Comparison of ENCODE assay signal across 8 mouse cellular contexts in the genomic region with DNA sequence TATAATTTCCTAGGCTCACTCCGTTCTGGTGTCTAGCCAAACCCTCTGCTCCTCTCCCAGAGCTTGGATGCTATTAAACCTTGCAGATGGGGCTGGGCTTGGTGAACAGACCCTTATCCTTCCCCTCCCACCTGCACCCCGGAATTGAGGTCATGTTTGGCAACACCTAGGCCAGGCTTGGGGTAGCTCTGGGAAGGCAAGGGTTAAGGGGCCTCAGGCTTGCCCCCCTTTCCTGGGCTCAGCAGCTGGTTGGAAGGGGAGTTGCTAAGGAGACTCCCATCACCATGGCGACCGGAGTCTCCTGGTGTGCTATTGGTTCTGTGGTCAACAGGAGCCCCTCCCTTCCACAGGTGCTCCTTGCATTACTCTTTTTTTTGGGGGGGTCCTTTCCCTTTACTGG. TPM values are rescaled to one million over a fixed set of nuclear protein-coding genes. Genes with fewer than 3 reads are reported as not detected.
DNase-seq lines count a peak whose midpoint lies in the region.

No protein-coding gene starts in this region.

- intact Hi-C loops in left cerebral cortex, postnatal 14 days (cut with DNase I): loop anchor here (5.0 kb wide), 1 partner anchor 36 kb away; no protein-coding TSS in a partner anchor

- peak; percentile 56 to 67 for DNase-seq in kidney, postnatal 4 days
- DNase-seq in kidney, postnatal 14 days: no peak
- DNase-seq in frontal cortex, adult 2 months (ENCODE audit: extremely low spot score in 1 of 2, low spot score in 1 of 2): peak; percentile 80 to 81
- DNase-seq in left cerebral cortex, postnatal 14 days (ENCODE audit: low spot score in 2 of 2): peak; percentile 80 to 92
- DNase-seq in retina, postnatal 1 day: peak; percentile 84
- no peak for DNase-seq in lung, adult 18-20 months
- no peak for DNase-seq in adrenal gland, adult (ENCODE audit: inconsistent age in 2 of 2, low spot score in 1 of 2)
- no peak for DNase-seq in ovary, postnatal 14 days (ENCODE audit: low spot score)

RNA-seq across cellular contexts. Expression of gene Pde4a, which starts 32.5 kb away (rescaled TPM):
- polyA plus RNA-seq in frontal cortex, adult 2 months (2012; rRNA removed): 95.2 and 96.2 TPM in 2 replicates
- total RNA-seq in left cerebral cortex, postnatal 14 days (2021): 10 to 100 TPM; 76.2 to 79.6 TPM

RNA-seq across cellular contexts. Expression of gene Keap1, which starts 41.2 kb away (rescaled TPM):
- polyA plus RNA-seq in frontal cortex, adult 2 months (2012; rRNA removed): 58.3 and 59.6 TPM in 2 replicates
- total RNA-seq in left cerebral cortex, postnatal 14 days (2021): 10 to 100 TPM; 47.2 to 50.5 TPM

RNA-seq across cellular contexts. Expression of gene Cdc37, which starts 48.2 kb away (rescaled TPM):
- 175 and 217 TPM in 2 replicates for polyA plus RNA-seq in frontal cortex, adult 2 months (2012; rRNA removed)
- total RNA-seq in left cerebral cortex, postnatal 14 days (2021): 100 to 1,000 TPM; 128 to 131 TPM

RNA-seq across cellular contexts. Expression of gene S1pr5, which starts 50.3 kb away (rescaled TPM):
- polyA plus RNA-seq in frontal cortex, adult 2 months (2012; rRNA removed): 9.9 and 13.8 TPM in 2 replicates
- total RNA-seq in left cerebral cortex, postnatal 14 days (2021): 1 to 10 TPM; 3.4 to 5.2 TPM

Comparison
In these comparisons a context has a peak if more than half of its experiments do, and no peak if none do; other contexts are left out.
1. DNase-seq: peak in kidney, postnatal 4 days (2 of 2), frontal cortex, adult 2 months (2 of 2), left cerebral cortex, postnatal 14 days (2 of 2) and retina, postnatal 1 day (single experiment); none in kidney, postnatal 14 days (single experiment), lung, adult 18-20 months (0 of 2), adrenal gland, adult (0 of 2) and ovary, postnatal 14 days (single experiment).